Mouse (Mus musculus) ES-Bruce4 (cell line): ENCODE data around the gene Rpl5. TPM values are rescaled to one million over a fixed set of nuclear protein-coding genes. Genes with fewer than 3 reads are reported as not detected.
"Not testable (repeated sequence)": the region's sequence is repeated elsewhere in the genome, so short reads cannot be mapped to it uniquely, and the experiment has no call there.

Experiments used
- H3K27ac ChIP-seq: 2 replicates; pipeline ENCODE4 v1.5.1; 2012; ENCODE audit warnings: low read length, inconsistent platforms; ENCODE audit not compliant: insufficient read depth
- H3K27me3 ChIP-seq: 2 replicates; pipeline ENCODE4 v1.6.1; 2012; ENCODE audit warnings: mild to moderate bottlenecking, low read length, inconsistent platforms; ENCODE audit not compliant: control insufficient read depth, poor library complexity, insufficient read depth, severe bottlenecking
- H3K36me3 ChIP-seq: 2 replicates; pipeline ENCODE4 v1.6.1; 2012; ENCODE audit warnings: inconsistent platforms, mild to moderate bottlenecking, low read length, moderate library complexity; ENCODE audit not compliant: control insufficient read depth, poor library complexity, insufficient read depth, severe bottlenecking
- H3K4me1 ChIP-seq: one replicate; pipeline ENCODE4 v1.8.1; 2011; ENCODE audit warnings: low read length; ENCODE audit not compliant: control insufficient read depth, insufficient read depth
- H3K4me3 ChIP-seq: 2 replicates; pipeline ENCODE4 v1.5.1; 2011; ENCODE audit warnings: low read depth, mild to moderate bottlenecking, low read length
- H3K9ac ChIP-seq: 2 replicates; pipeline ENCODE4 v1.6.1; 2012; ENCODE audit warnings: low read depth, mild to moderate bottlenecking, inconsistent platforms; ENCODE audit not compliant: poor library complexity, severe bottlenecking
- H3K9me3 ChIP-seq: replicated peaks from 2 replicates; pipeline ENCODE4 v1.6.1; 2012; ENCODE audit warnings: mild to moderate bottlenecking, low read length, inconsistent platforms; ENCODE audit not compliant: control insufficient read depth, poor library complexity, insufficient read depth, severe bottlenecking
- CTCF ChIP-seq: IDR thresholded peaks from one replicate; pipeline ENCODE4 v1.8.1; 2011; ENCODE audit warnings: low read depth, low read length
- EP300 ChIP-seq: IDR thresholded peaks from 2 replicates; pipeline ENCODE4 v1.6.1; 2011; ENCODE audit warnings: low read depth, low read length; ENCODE audit not compliant: insufficient read depth
- POLR2A ChIP-seq: IDR thresholded peaks from one replicate; pipeline ENCODE4 v1.8.1; 2011; ENCODE audit warnings: low read length; ENCODE audit not compliant: insufficient read depth
- polyA plus RNA-seq: library from polyadenylated mRNA; stranded (reverse); fragments of >200 nt; gene quantifications from 2 replicates; pipeline ENCODE4 v1.2.4, GENCODE M21; 2011; ENCODE audit warnings: low read depth; ENCODE audit not compliant: missing spikeins, insufficient read depth, insufficient read length

Gene Rpl5
- polyA plus RNA-seq, 1 experiment: 145 TPM

- no peaks in the 10 kb centered on the region for H3K36me3 ChIP-seq
- H3K4me3 ChIP-seq: no peak overlapping the region; the same call in 1 of the 2 replicates
- TF ChIP-seq POLR2A (no peak), CTCF (no peak), EP300 (no peak)
- H3K4me1 ChIP-seq: no peaks in the 10 kb centered on the region
- H3K9ac ChIP-seq: no peak overlapping the region; the same call in 1 of the 2 replicates
- no peaks in the 10 kb centered on the region; the same call in 1 of the 2 replicates for H3K27me3 ChIP-seq
- H3K27ac ChIP-seq: no peak overlapping the region
- H3K9me3 ChIP-seq: no peaks in the 10 kb centered on the region
These were observed 26.4 kb upstream of the Rpl5 start for GRCm38 (mm10) chr5:107873886-107874302.

GRCm38 (mm10) chr5:107874561-107875260, 25.6 kb upstream of the Rpl5 start, which contains the start of gene Evi5:
Evi5 (minus strand) TSS chr5:107875107.
- Histone ChIP-seq H3K4me3 (no peak within 1 kb of the TSS; the same call in 1 of the 2 replicates), H3K36me3 (no peaks in the 10 kb centered on the region), H3K27me3 (no peaks in the 10 kb centered on the region; the same call in 1 of the 2 replicates), H3K9me3 (no peaks in the 10 kb centered on the region), H3K9ac (peak within 1 kb of the TSS; percentile 52; the same call in 1 of the 2 replicates), H3K4me1 (no peaks in the 10 kb centered on the region), H3K27ac (no peak within 1 kb of the TSS)
- TF ChIP-seq POLR2A: no peak
- no peak for TF ChIP-seq CTCF
- no peak for TF ChIP-seq EP300

GRCm38 (mm10) chr5:107875261-107875611, 25.1 kb upstream of the Rpl5 start:
- Histone ChIP-seq H3K36me3 (no peaks in the 10 kb centered on the region), H3K9ac (no peak overlapping the region), H3K9me3 (no peaks in the 10 kb centered on the region), H3K27ac (no peak overlapping the region), H3K4me3 (no peak overlapping the region), H3K4me1 (no peaks in the 10 kb centered on the region), H3K27me3 (no peaks in the 10 kb centered on the region; the same call in 1 of the 2 replicates)
- TF ChIP-seq CTCF (no peak), EP300 (no peak)

GRCm38 (mm10) chr5:107877053-107877452, 23.2 kb upstream of the Rpl5 start:
- TF ChIP-seq CTCF (peak; percentile 3), EP300 (no peak), POLR2A (no peak)
- Histone ChIP-seq H3K4me3 (no peak overlapping the region), H3K27me3 (no peaks in the 10 kb centered on the region; the same call in 1 of the 2 replicates), H3K9ac (no peak overlapping the region), H3K4me1 (no peaks in the 10 kb centered on the region), H3K27ac (no peak overlapping the region), H3K36me3 (no peaks in the 10 kb centered on the region), H3K9me3 (no peaks in the 10 kb centered on the region)

- H3K4me3 ChIP-seq: no peak overlapping the region
- no peaks in the 10 kb centered on the region for H3K9me3 ChIP-seq
- H3K27ac ChIP-seq: no peak overlapping the region
- H3K36me3 ChIP-seq: no peaks in the 10 kb centered on the region
- H3K9ac ChIP-seq: no peak overlapping the region
- H3K4me1 ChIP-seq: no peaks in the 10 kb centered on the region
- TF ChIP-seq POLR2A (no peak), EP300 (no peak), CTCF (no peak)
- no peaks in the 10 kb centered on the region for H3K27me3 ChIP-seq
These were observed 19.6 kb upstream of the Rpl5 start for GRCm38 (mm10) chr5:107880710-107881109.

- Histone ChIP-seq H3K27ac (no peak overlapping the region), H3K36me3 (no peaks in the 10 kb centered on the region), H3K27me3 (no peaks in the 10 kb centered on the region), H3K9ac (no peak overlapping the region), H3K4me3 (no peak overlapping the region), H3K9me3 (no peaks in the 10 kb centered on the region), H3K4me1 (peaks cover 2% of the 10 kb centered on the region)
- TF ChIP-seq EP300 (no peak), CTCF (no peak), POLR2A (no peak)
These were observed 10.1 kb upstream of the Rpl5 start for GRCm38 (mm10) chr5:107889994-107890888.

- H3K27ac ChIP-seq, H3K9me3 ChIP-seq, H3K4me3 ChIP-seq, H3K27me3 ChIP-seq, H3K4me1 ChIP-seq, H3K9ac ChIP-seq, H3K36me3 ChIP-seq: not testable (repeated sequence)
These were observed 8.8 kb upstream of the Rpl5 start for GRCm38 (mm10) chr5:107891515-107891914.
